Mouse (Mus musculus) right cerebral cortex, postnatal 4 days (tissue): ENCODE results near the gene Hypk.
"Not testable (repeated sequence)": the region's sequence is repeated elsewhere in the genome, so short reads cannot be mapped to it uniquely, and the experiment has no call there.

Experiments used
- DNase-seq: peaks from one replicate; pipeline ENCODE4 v3.0.0-alpha.2; 2022

Hypk gene

GRCm38 (mm10) chr2:121448739-121449535 lies 4.2 kb upstream of the Hypk start, which contains the start of gene Serf2:
TSS of gene Serf2 (plus strand) at chr2:121449195.
- peak; percentile 98 for DNase-seq

GRCm38 (mm10) chr2:121449545-121450011 lies 3.5 kb upstream of the Hypk start:
- no peak for DNase-seq

DNA sequence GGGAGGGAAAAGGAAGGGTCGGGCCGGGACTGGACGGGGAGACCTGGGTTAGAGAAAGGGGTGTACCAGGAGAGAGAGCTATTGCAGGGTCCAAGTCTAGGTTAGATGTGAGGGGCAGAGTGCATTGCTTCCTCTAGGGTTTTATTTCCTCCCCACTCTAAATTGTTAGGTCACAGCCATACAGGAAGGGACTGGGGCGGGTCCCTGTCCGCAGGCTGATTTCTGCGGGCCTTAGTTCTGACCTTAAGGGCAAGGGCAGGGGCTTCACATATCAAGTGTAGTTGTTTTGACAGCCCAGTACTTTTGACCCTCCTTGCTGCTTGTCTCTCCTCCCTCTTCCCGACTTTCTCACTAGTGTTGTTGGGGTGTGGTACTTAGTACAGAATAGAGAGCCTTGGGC lies 3.0 kb upstream of the Hypk start:
- no peak for DNase-seq

- DNase-seq, result no peak
These were observed 729 bp upstream of the Hypk start for GRCm38 (mm10) chr2:121452361-121452760.

DNA sequence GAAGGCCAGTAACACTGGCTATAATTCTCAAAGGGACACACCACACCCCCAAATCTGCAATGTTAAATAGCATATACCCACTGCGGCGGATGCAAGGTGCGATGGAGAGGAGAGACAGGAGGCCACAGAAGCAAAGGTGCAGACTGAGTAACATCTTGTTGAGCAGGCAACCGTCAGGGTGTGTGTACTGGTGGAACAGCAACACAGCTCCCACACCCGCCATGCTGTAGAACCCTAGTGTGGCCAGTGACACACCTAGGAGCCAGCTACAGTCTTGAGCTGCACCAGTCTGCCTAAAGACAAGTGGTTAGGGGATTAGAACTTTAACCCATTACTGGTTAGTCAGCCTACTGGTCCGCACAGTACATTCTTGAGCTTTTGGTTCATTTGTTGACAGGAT lies 827 bp downstream of the Hypk start:
- DNase-seq, result no peak

GRCm38 (mm10) chr2:121455534-121455933 lies 2.4 kb downstream of the Hypk start:
- DNase-seq, result no peak

GRCm38 (mm10) chr2:121456692-121457642 lies 3.9 kb downstream of the Hypk start, which contains the start of gene Serinc4:
TSS of gene Serinc4 (minus strand) at chr2:121456781.
- peak; percentile 80 for DNase-seq

DNA sequence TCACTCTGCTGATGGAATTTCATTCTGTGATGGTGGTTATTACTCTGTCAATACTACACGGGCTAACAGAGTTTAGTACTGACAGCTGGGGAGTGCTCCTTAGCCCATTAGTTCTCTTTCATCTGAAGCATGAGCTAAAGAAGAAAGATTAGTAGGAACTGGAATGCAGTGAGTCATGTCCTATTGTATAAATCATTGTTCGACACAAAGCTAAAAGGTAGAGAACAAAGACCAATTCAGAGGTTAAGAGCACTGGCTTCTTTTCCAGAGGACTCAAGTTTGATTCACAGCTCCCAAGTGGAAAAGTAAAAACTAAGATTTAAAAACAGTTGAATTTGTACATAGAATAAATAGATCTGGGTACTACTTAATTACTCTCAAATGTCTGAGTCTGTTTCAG lies 7.0 kb downstream of the Hypk start:
- no peak for DNase-seq

DNA sequence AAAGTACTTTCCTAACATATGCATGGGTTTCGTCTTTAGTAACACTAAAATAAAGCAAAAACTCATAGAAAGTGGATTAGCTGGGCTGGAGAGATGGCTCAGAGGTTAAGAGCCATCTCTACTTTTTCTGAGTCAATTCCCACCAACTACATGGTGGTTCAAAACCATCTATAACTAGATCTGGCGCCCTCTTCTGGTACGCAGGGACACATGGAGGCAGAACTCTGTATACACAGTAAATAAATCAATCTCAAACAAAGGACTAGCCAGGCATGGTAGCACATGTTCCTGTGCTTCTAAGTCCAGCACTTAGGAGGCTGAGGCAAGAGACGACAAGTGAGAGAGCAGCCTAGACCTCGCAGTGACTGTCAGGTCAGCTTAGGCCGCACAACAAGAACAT lies 15.9 kb downstream of the Hypk start:
- not testable (repeated sequence) for DNase-seq

DNA sequence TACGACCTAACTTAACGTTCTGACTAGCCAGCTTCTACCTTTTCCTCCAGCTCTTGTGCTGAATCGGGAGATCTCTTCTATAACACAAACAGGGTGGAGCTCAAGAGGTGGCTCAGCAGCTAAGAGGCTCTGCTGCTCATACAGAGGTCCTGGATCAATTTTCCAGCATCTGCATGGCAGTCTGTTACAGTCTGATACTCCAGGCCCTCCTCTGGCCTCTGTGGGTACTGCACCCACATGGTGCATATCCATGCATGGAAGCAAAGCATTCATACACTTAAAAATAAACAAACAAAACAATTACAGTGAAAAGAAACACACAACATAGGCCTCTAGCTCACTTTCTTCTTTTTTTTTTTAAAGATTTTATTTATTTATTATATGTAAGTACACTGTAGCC lies 19.7 kb downstream of the Hypk start:
- not testable (repeated sequence) for DNase-seq

DNA sequence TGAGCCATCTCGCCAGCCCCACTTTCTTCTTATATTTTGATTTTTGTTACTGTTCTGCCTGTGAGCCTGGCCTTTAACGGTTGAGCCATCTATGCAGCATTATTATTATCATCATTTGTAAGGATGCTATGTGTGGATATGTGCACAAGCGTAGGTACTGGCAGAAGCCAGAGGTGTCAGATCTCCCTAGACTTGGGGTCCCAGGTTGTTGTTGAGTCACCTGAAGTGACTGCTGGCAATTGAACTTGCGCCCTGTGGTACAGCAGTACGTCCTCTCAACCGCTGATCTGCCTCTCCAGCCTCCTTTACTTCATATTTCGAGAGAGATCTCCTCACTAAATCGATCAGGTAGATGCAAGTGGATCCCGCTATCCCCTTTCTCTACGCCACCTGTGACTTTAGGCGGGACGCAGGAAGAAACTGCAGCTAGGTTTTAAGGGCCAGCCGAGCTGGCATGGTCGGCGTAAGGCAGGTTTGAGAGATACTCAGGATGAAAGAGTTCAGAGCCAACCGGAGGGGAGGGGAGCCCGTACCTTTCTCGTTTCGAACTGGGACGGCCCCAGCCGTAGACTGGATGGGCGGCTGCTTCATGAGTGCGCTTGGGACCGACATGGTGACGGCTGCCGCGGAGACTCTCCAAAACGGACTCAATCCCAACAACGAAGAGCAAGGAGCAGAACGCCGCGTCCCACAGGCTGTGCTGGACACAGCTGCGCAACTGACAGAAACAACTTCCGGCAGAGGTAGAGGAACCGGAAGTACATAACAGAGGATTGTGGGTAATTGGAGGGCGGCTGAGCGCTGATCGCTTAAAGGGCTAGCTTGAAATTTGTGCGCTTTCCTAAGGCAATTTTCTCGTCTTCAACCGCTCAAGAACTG lies 20.4 kb downstream of the Hypk start, which contains the start of gene Mfap1b:
Gene Mfap1b (minus strand): TSS at position 767 of the 879 bp plus-strand sequence.
- DNase-seq, result peak; percentile 71

DNA sequence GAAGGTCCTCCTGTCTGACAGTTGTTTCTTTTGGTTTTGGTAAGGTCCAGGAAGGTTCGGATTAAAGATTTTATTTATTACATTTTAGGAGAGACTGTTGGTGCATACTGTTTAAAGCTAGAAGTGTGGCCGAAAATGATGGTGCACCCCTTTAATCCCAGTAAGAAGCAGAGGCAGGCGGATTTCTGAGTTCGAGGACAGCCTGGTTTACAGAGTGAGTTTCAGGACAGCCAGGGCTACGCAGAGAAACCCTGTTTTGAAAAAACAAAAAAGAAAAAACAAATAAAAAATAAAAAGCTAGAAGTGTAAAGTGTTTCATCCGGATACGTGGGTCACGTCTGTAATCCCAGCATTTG lies 21.1 kb downstream of the Hypk start:
- no peak for DNase-seq

GRCm38 (mm10) chr2:121475306-121475705 lies 22.2 kb downstream of the Hypk start:
- not testable (repeated sequence) for DNase-seq

GRCm38 (mm10) chr2:121477491-121478266 lies 24.6 kb downstream of the Hypk start:
- DNase-seq, result no peak

- no peak for DNase-seq
These were observed 27.4 kb downstream of the Hypk start for GRCm38 (mm10) chr2:121480498-121480897.

GRCm38 (mm10) chr2:121480916-121481315 lies 27.8 kb downstream of the Hypk start:
- DNase-seq, result not testable (repeated sequence)

- DNase-seq, result no peak
These were observed 30.5 kb downstream of the Hypk start for GRCm38 (mm10) chr2:121483576-121483975.

GRCm38 (mm10) chr2:121484403-121484802 lies 31.3 kb downstream of the Hypk start:
- not testable (repeated sequence) for DNase-seq

- not testable (repeated sequence) for DNase-seq
These were observed 48.5 kb downstream of the Hypk start for GRCm38 (mm10) chr2:121501550-121501949.

DNA sequence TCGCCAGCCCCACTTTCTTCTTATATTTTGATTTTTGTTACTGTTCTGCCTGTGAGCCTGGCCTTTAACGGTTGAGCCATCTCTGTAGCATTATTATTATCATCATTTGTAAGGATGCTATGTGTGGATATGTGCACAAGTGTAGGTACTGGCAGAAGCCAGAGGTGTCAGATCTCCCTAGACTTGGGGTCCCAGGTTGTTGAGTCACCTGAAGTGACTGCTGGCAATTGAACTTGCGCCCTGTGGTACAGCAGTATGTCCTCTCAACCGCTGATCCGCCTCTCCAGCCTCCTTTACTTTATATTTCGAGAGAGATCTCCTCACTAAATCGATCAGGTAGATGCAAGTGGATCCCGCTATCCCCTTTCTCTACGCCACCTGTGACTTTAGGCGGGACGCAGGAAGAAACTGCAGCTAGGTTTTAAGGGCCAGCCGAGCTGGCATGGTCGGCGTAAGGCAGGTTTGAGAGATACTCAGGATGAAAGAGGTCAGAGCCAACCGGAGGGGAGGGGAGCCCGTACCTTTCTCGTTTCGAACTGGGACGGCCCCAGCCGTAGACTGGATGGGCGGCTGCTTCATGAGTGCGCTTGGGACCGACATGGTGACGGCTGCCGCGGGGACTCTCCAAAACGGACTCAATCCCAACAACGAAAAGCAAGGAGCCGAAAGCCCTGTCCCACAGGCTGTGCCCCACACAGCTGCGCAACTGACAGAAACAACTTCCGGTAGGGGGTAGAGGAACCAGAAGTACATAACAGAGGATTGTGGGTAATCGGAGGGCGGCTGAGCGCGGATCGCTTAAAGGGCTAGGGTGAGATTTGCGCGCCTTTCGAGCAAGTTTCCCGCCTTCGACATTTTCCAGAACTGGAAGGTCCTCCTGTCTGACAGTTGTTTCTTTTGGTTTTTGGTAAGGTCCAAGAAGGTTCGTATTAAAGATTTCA lies 53.1 kb downstream of the Hypk start, which contains the start of the genes Mfap1a and Wdr76:
Gene Mfap1a (minus strand): TSS at position 724 of the 941 bp plus-strand sequence.
Gene Wdr76 (plus strand): TSS at position 782 of the 941 bp plus-strand sequence.
- DNase-seq, result peak; percentile 70
